Mouse (Mus musculus) stomach, postnatal 0 days (tissue): ENCODE data around the gene Krtap19-3. TPM values are rescaled to one million over a fixed set of nuclear protein-coding genes. Genes with fewer than 3 reads are reported as not detected.
A peak's percentile ranks its signal among the peaks of the same experiment; 100 is the strongest.

Experiments
- ATAC-seq: fragments of 200-750 bp; cut with Nextera tagmentation; 2 replicates; pipeline ENCODE4 v1.8.0; 2017; ENCODE audit not compliant: low FRiP score, low TSS enrichment
- DNase-seq: peaks from one replicate; pipeline ENCODE4 v3.0.0-alpha.2; 2016; ENCODE audit warnings: low spot score
- H3K27ac ChIP-seq: fragments of 300-500 bp; sonication (generic); replicated peaks from 2 replicates; pipeline ENCODE4 v1.5.1; 2014; ENCODE audit warnings: mild to moderate bottlenecking, control low read depth
- H3K27me3 ChIP-seq: fragments of 300-500 bp; sonication (generic); 2 replicates; pipeline ENCODE4 v1.6.1; 2014; ENCODE audit warnings: low read length; ENCODE audit not compliant: control insufficient read depth, insufficient read depth
- H3K36me3 ChIP-seq: fragments of 300-500 bp; sonication (generic); 2 replicates; pipeline ENCODE4 v1.6.1; 2014; ENCODE audit warnings: low read length, mixed read lengths; ENCODE audit not compliant: control insufficient read depth, insufficient read depth
- H3K4me1 ChIP-seq: fragments of 300-500 bp; sonication (generic); replicated peaks from 2 replicates; pipeline ENCODE4 v1.6.1; 2014; ENCODE audit warnings: antibody characterized with exemption; ENCODE audit not compliant: control insufficient read depth, insufficient read depth
- H3K4me2 ChIP-seq: fragments of 300-500 bp; sonication (generic); replicated peaks from 2 replicates; pipeline ENCODE4 v1.6.1; 2014; ENCODE audit warnings: low read depth, mild to moderate bottlenecking, control low read depth, moderate library complexity
- H3K4me3 ChIP-seq: fragments of 300-500 bp; sonication (generic); 2 replicates; pipeline ENCODE4 v1.5.1; 2014; ENCODE audit warnings: low read depth, low read length, control low read depth
- H3K9ac ChIP-seq: fragments of 300-500 bp; sonication (generic); 2 replicates; pipeline ENCODE4 v1.6.1; 2014; ENCODE audit warnings: mild to moderate bottlenecking, low read length, control low read depth, mixed read lengths
- H3K9me3 ChIP-seq: fragments of 300-500 bp; sonication (generic); 2 replicates; pipeline ENCODE4 v1.6.1; 2016; ENCODE audit warnings: low read length; ENCODE audit not compliant: control insufficient read depth
- CTCF ChIP-seq: IDR thresholded peaks from 2 replicates; pipeline ENCODE4 v1.5.1; 2016; ENCODE audit warnings: antibody characterized with exemption, low read depth, mild to moderate bottlenecking, moderate library complexity
- EP300 ChIP-seq: optimal IDR thresholded peaks from 2 replicates; pipeline ENCODE3; 2016; ENCODE audit warnings: antibody characterized with exemption
- WGBS: fragments of 180-500 bp; shearing (Covaris S2); extraction: QIAGEN DNeasy Blood & Tissue Kit; methylation state at CpG from one replicate; pipeline ENCODE4 v1.1.7; 2014; 5-methylcytosine and 5-hydroxymethylcytosine counted together
- polyA plus RNA-seq: library from polyadenylated mRNA; unstranded; fragments of >200 nt; fragmentation: Nextera tagmentation; extraction: Ambion mirVana; gene quantifications from 2 replicates; pipeline ENCODE4 v1.2.1, GENCODE M21; 2015

Krtap19-3 gene
- polyA plus RNA-seq, 1 experiment from 2014 or later: not detected

DNA sequence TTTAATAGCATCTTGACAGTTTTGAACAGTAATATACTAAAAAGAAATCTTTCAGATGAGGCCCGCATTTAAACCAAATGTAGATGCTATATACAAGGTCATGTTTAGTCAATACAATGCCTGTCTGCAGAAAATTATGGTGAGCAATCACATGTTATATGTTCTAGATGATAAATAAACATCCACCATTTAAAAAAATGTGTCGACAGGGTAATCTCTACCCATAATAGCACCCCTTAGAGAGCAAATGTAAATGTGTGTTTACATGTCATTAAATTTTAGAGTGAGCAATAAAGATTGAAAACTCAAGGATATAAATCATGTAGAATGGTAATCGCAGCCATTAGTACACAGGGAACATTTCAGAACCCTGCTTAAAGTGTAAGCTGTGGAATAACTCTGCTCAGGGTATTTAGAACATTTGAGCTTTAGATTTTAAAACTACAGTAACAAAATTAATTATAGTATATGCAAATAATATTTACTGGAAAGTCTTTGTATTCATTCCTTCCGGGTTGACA is 12.9 kb downstream of the Krtap19-3 start:
- Histone ChIP-seq H3K4me1 (no peaks in the 10 kb centered on the region), H3K9me3 (no peaks in the 10 kb centered on the region), H3K4me2 (no peak overlapping the region), H3K36me3 (no peaks in the 10 kb centered on the region), H3K27ac (no peak overlapping the region), H3K4me3 (no peak overlapping the region), H3K27me3 (no peaks in the 10 kb centered on the region), H3K9ac (no peak overlapping the region)
- WGBS: 82% methylated on average over 4 of the region's 4 CpGs
- DNase-seq (no peak), ATAC-seq (no peak)
- no peak for TF ChIP-seq CTCF
- TF ChIP-seq EP300: no peak

DNA sequence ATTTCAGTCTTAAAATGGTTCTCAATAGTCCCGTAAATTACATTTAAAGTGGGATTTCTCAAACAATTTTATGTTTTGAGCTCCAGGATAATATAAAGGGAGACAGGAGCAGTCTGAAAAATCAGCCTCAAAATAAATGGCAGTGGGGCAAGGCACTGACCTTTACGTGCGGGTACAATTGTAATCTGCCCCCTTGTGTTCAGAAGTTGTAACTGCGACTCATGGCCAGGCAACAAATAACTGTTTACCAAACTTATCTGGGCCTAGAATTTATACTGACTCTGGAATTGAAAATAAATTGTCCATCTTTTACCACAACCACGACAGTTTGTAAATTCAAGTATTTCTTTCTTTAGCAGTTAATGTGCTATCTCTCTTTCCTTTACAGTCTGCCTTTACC is 26.4 kb downstream of the Krtap19-3 start:
- Histone ChIP-seq H3K9me3 (no peaks in the 10 kb centered on the region), H3K4me1 (no peaks in the 10 kb centered on the region), H3K4me2 (no peak overlapping the region), H3K36me3 (no peaks in the 10 kb centered on the region), H3K27me3 (no peaks in the 10 kb centered on the region), H3K9ac (no peak overlapping the region), H3K4me3 (no peak overlapping the region), H3K27ac (no peak overlapping the region)
- DNase-seq (no peak), ATAC-seq (no peak)
- 17% methylated on average over 5 of the region's 5 CpGs for WGBS
- TF ChIP-seq CTCF (peak; percentile 75), EP300 (no peak)

DNA sequence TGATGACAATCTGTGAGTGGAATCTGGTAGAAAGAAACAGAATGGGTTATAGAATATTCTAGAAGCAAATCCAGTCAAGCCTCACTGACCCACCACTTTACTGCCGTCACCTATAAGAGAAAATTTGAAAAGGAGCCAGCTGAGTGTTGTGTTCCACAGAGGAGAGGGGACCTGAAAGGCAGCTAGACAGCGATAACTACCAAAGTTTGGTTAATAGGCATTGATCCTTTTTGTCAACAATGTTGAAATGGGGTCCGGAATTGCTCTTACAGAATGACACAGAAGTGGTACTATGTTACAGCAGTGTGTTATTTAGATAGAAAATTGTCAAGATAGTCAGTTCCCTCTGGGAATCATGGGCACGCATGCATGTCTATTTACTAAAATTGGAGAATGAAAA is 29.3 kb downstream of the Krtap19-3 start:
- Histone ChIP-seq H3K36me3 (no peaks in the 10 kb centered on the region), H3K27ac (no peak overlapping the region), H3K4me1 (no peaks in the 10 kb centered on the region), H3K27me3 (no peaks in the 10 kb centered on the region), H3K9ac (no peak overlapping the region), H3K4me2 (no peak overlapping the region), H3K4me3 (no peak overlapping the region), H3K9me3 (no peaks in the 10 kb centered on the region)
- WGBS: 69% methylated on average over 4 of the region's 4 CpGs
- TF ChIP-seq EP300: no peak
- no peak for TF ChIP-seq CTCF
- ATAC-seq (no peak), DNase-seq (no peak)

DNA sequence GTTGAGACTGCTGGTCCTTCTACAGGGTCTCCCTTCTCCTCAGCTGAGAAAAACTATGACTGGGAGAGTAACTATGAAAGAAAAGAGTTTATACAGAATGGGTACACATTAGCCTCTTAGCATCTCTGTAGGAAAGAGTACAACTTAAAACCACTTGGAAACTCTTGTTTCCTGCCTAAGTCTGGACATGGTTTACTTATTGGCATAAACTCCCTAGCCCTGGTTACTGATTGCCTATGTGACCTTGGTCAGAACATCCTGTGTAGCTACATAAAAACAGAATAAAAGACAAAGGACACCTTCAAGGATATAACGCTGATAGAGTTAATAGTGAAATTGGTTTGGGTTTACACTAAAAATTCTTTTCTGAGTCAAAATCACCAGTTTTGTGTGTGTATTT is 30.5 kb downstream of the Krtap19-3 start:
- ATAC-seq (no peak), DNase-seq (no peak)
- Histone ChIP-seq H3K36me3 (no peaks in the 10 kb centered on the region), H3K9ac (no peak overlapping the region), H3K4me2 (no peak overlapping the region), H3K4me1 (no peaks in the 10 kb centered on the region), H3K9me3 (no peaks in the 10 kb centered on the region), H3K27ac (no peak overlapping the region), H3K27me3 (no peaks in the 10 kb centered on the region), H3K4me3 (no peak overlapping the region)
- WGBS: 89% methylated on average over 1 of the region's 1 CpGs
- TF ChIP-seq EP300 (no peak), CTCF (no peak)

Other genes with a start within 250 kb of the Krtap19-3 start
- gene Krtap26-1, start 230.2 kb downstream of the Krtap19-3 start, polyA plus RNA-seq: not detected in 2 replicates
- not detected in 2 replicates for gene Krtap27-1, start 206.4 kb downstream of the Krtap19-3 start, polyA plus RNA-seq
- not detected in 2 replicates for gene 2310061N02Rik, start 170.1 kb downstream of the Krtap19-3 start, polyA plus RNA-seq
- not detected in 2 replicates for gene Krtap13-1, start 149.2 kb downstream of the Krtap19-3 start, polyA plus RNA-seq
- gene Krtap13, start 126.4 kb downstream of the Krtap19-3 start, polyA plus RNA-seq: not detected in 2 replicates
- gene 2310034C09Rik, start 119.2 kb downstream of the Krtap19-3 start, polyA plus RNA-seq: 0.13 and 0.23 TPM in 2 replicates
- gene 2310057N15Rik, start 103.8 kb downstream of the Krtap19-3 start, polyA plus RNA-seq: not detected in 2 replicates
- not detected in 2 replicates for gene Gm5965, start 100.1 kb downstream of the Krtap19-3 start, polyA plus RNA-seq
- gene Gm20741, start 65.8 kb downstream of the Krtap19-3 start, polyA plus RNA-seq: not detected in 2 replicates
- not detected in 2 replicates for gene Krtap15, start 57.8 kb downstream of the Krtap19-3 start, polyA plus RNA-seq
- not detected in 2 replicates for gene Krtap14, start 51.9 kb downstream of the Krtap19-3 start, polyA plus RNA-seq
- gene Krtap19-1, start 8.6 kb downstream of the Krtap19-3 start, polyA plus RNA-seq: not detected in 2 replicates
- gene Krtap19-2, start 3.8 kb downstream of the Krtap19-3 start, polyA plus RNA-seq: not detected in 2 replicates
- gene Krtap19-4, start 7.1 kb upstream of the Krtap19-3 start, polyA plus RNA-seq: not detected in 2 replicates
- gene Krtap19-5, start 18.4 kb upstream of the Krtap19-3 start, polyA plus RNA-seq: not detected in 2 replicates
- not detected in 2 replicates for gene Krtap19-9b, start 54.2 kb upstream of the Krtap19-3 start, polyA plus RNA-seq
- not detected in 2 replicates for gene Krtap16-3, start 84.8 kb upstream of the Krtap19-3 start, polyA plus RNA-seq
- not detected in 2 replicates for gene Krtap22-2, start 132.7 kb upstream of the Krtap19-3 start, polyA plus RNA-seq
- not detected in 2 replicates for gene Gm10229, start 137.2 kb upstream of the Krtap19-3 start, polyA plus RNA-seq
- not detected in 2 replicates for gene Krtap6-1, start 153.7 kb upstream of the Krtap19-3 start, polyA plus RNA-seq
- not detected in 2 replicates for gene Gm10228, start 163.4 kb upstream of the Krtap19-3 start, polyA plus RNA-seq
- gene Krtap6-5, start 169.8 kb upstream of the Krtap19-3 start, polyA plus RNA-seq: not detected in 2 replicates
- gene 1110025L11Rik, start 186.0 kb upstream of the Krtap19-3 start, polyA plus RNA-seq: not detected in 2 replicates
- not detected in 2 replicates for gene Krtap6-3, start 206.0 kb upstream of the Krtap19-3 start, polyA plus RNA-seq